Mouse (Mus musculus): ENCODE measurements around the gene Fdx1l.

DNA sequence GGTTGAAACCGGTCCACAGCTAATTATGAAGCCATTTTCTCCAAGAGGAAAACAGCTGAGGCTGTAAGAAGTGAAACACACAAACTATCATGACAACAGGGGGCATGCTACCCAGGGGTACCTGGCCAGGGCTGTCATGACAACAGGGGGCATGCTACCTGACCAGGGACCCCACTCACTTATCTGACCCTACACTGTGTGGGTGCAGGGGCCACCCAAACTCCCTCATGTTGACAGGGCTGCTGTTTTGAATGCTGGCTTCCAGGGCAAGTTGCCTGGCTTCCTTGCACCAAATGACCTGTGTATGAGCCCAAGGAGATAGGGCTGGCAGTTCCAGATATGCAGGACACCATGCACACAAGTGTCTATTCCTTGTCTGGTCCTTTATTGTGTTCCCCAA lies 17.1 kb upstream of the Fdx1l start:
- no peak for TF ChIP-seq BHLHE40 (IDR thresholded peaks at IDR 0.05; ENCODE audit: borderline replicate concordance, low read depth, low read length)
- no peak for TF ChIP-seq CTCF (IDR thresholded peaks at IDR 0.05 in 2 of 3, conservative IDR thresholded peaks at IDR 0.05 in 1 of 3; ENCODE audit: control insufficient read depth in 1 of 3, insufficient read depth in 1 of 3, low read depth in 2 of 3, low read length in 3 of 3, poor library complexity in 1 of 3, severe bottlenecking in 1 of 3)
- TF ChIP-seq ZMIZ1 (IDR thresholded peaks at IDR 0.05; ENCODE audit: low read depth, low read length) = no peak
- no peak for TF ChIP-seq GATA1 (IDR thresholded peaks at IDR 0.05; ENCODE audit: low read depth, low read length)
- TF ChIP-seq TBP (IDR thresholded peaks at IDR 0.05; ENCODE audit: low read depth, low read length) = no peak
- no peak for TF ChIP-seq POLR2A (IDR thresholded peaks at IDR 0.05; ENCODE audit: control insufficient read depth in 1 of 2, insufficient read depth in 1 of 2, low read depth in 1 of 2, low read length in 2 of 2, poor library complexity in 1 of 2)
- no peak for TF ChIP-seq RCOR1 (IDR thresholded peaks at IDR 0.05; ENCODE audit: low read depth, low read length)
- no peak for TF ChIP-seq MAFK (IDR thresholded peaks at IDR 0.05; ENCODE audit: borderline replicate concordance, low read depth, low read length)

Data from MEL (cell line).